Mouse (Mus musculus): ENCODE results near the gene Dhx9.
"Not testable (repeated sequence)": the region's sequence is repeated elsewhere in the genome, so short reads cannot be mapped to it uniquely, and the experiment has no call there.

The Dhx9 gene

DNA sequence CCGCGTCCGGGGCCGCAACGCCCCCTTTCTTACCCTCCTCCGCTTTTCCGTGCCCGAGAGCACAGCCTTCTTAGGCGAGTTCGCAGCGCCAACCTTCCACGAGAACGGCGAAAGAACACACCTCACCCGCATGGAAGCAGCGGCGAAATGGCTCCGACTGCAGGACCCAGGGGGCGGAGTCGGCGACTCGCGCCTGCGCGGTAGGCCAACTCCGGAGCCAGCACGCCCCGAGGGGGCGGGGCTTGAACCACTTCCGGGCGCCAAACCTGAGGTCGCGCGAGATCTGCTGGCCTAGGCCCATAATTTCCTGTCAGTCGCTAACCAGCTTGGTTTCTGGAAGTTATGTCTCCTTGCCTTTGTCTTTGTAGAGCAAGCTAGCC is at the start of gene Dhx9:
Gene Dhx9, minus strand, starts transcription at position 161 of the 380 bp plus-strand sequence.
- DNase-seq (ENCODE audit: low read depth in 2 of 2, low spot score in 2 of 2): peak; percentile 99 to 100

GRCm38 (mm10) chr1:153535611-153536010 is 48.2 kb upstream of the Dhx9 start:
- DNase-seq (ENCODE audit: low read depth in 2 of 2, low spot score in 2 of 2): no peak

DNA sequence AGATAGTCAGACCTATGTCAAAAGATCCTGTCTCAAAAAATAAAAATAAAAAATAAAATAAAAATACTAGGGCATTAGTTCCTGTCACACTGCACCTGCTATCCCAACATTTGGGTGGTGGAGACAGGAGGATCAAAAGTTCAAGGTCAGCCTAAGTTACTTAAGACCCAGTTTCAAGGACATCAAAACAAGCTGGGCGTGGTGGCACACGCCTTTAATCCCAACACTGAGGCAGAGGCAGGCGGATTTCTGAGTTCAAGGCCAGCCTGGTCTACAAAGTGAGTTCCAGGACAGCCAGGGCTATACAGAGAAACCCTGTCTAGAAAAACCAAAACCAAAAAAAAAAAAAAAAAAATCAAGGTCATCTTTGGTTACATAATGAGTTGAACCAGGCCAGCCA is 45.4 kb upstream of the Dhx9 start:
- not testable (repeated sequence) for DNase-seq (ENCODE audit: low read depth in 2 of 2, low spot score in 2 of 2)

- DNase-seq (ENCODE audit: low read depth in 2 of 2, low spot score in 2 of 2): no peak
Observed at GRCm38 (mm10) chr1:153532234-153532841, 44.9 kb upstream of the Dhx9 start.

- DNase-seq (ENCODE audit: low read depth in 2 of 2, low spot score in 2 of 2): no peak
Observed at GRCm38 (mm10) chr1:153531677-153532233, 44.3 kb upstream of the Dhx9 start.

- no peak for DNase-seq (ENCODE audit: low read depth in 2 of 2, low spot score in 2 of 2)
Observed at GRCm38 (mm10) chr1:153522116-153522515, 34.7 kb upstream of the Dhx9 start.

GRCm38 (mm10) chr1:153515368-153515767 is 27.9 kb upstream of the Dhx9 start:
- no peak for DNase-seq (ENCODE audit: low read depth in 2 of 2, low spot score in 2 of 2)

DNA sequence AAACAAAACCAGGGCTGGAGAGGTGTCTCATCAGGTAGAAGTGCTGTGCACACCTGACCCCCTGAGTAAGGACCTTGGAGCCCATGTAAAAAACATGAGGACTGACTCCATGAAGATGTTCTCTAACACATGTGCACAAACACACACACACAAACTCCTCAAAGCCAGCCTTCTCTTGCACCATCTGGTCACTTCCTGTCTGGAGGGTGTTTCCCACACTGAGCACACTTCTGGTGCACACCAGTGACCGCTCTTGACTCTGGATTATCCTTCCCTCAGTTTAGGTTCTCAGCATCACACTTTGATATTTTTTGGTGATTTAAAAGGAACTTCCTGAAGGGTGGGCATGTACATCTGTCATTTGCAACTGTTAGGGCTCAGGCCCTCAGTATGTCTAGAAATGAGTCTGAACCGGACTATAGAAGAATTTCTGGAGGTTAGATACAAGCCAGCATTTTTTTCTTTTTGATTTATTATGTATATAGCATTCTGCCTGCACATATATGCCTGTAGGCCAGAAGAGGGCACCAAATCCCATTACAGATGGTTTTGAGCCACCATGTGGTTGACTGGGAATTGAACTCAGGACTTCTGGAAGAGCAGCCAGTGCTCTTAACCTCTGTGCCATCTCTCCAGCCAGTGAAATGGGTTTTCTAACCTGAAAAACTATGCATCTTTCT is 23.0 kb upstream of the Dhx9 start:
- no peak for DNase-seq (ENCODE audit: low read depth in 2 of 2, low spot score in 2 of 2)

GRCm38 (mm10) chr1:153509569-153509968 is 22.1 kb upstream of the Dhx9 start:
- not testable (repeated sequence) for DNase-seq (ENCODE audit: low read depth in 2 of 2, low spot score in 2 of 2)

DNA sequence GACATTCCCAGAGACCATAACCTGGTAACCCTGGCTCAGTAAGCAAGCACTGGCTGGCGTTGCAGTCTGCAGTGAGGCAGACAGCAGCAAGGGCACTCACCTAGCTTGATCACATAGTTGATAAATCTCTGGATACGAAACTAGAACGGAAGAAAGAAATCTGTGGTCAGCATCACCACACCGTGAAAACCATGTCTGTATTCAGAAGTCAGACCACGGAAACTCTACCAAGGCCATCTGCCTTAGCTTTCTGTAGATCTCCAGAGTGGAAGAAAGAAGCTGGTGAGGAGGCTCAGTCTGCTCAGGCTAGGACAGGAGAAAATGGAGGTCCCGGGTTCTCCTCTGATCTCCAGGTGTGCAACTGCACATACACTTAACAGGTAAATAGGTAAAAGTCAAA is 21.6 kb upstream of the Dhx9 start:
- DNase-seq (ENCODE audit: low read depth in 2 of 2, low spot score in 2 of 2): no peak

DNA sequence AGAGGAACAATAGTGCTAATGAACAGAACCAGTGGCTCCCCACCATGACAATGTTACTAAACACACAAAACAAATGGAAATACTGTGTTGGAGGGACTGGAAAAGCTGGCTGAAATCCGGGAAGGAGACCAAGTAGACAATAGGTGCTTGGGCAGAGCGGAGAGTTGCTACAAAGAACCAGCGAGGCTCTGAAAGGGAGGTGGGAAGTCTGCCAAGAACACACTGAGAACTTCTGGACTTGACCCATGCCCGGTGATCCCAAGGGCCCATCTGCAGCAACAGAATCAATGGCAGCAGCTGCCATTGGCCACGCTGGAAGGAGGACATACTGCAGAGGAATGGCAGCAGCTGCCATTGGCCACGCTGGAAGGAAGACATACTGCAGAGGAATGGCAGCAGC is 18.8 kb upstream of the Dhx9 start:
- no peak for DNase-seq (ENCODE audit: low read depth in 2 of 2, low spot score in 2 of 2)

DNA sequence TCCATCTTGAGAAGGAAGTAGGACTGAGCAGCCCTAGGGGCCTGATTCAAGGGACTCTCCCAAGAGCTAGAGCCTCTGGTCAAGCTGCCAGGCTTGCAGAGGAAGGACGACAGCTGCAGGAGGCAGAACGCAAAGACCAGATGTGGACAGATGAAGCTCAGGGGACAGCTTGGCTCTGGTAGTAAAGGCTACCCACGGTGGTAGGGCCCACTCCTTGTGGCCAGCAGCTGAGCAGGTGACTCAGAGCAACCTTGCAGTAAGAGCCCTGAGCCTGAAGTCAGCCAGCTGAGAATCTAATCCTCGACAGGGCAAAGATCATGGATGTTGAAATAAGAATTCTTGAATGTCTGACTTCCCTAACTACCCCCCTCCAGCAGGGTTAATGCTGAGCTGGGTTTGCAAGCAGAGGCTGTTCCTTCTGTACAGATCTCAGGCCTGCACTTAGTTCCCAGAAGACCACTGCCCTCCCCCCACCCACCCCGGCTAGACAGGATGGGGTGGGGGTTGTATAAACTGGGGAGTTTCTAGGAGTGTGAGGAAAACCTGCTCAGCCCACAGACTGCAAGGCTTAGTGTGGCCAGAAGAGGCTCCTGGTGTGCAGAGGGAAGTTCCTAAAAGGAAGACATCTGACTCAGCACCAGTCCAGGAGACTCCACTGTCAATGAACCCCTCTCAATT is 14.3 kb upstream of the Dhx9 start:
- DNase-seq (ENCODE audit: low read depth in 2 of 2, low spot score in 2 of 2): no peak

DNA sequence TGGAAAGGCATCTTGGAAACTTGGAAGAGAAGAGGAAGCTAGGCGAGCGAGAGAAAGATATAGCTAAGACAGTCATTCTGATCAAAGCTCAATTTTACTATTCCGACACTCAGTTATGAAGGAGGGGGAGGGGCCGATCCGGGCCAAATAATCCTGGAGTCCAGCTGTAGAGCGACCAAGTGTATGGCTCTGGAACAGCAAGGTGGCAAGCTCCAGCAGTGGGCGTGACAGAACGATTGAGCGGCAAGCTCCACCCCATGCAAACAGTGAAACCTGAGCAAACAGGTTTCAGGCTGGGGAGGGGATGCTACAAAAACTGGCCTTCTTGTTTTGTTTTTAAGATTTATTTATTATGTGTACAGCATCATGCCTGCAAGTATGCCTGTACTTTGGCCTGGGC is 12.6 kb upstream of the Dhx9 start:
- DNase-seq (ENCODE audit: low read depth in 2 of 2, low spot score in 2 of 2): no peak

DNA sequence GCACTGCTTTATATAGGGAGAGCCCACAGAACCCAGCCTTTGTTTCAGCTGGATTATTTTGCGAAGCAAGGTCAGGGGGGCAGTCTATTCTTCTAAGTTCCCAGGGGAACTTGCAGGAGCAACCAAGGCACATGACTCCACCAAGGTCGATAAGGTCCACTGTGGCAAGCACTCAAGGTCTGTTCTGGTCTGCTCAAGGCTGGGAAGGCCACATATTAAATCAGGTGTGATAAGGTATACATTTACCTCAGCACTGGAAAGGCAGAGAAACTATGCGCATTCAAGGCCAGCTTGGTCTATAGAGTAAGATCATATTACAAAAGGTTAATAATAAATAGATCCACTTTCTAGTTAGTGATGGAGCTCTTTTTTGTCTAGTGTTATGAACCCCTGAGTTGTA is 8.6 kb upstream of the Dhx9 start:
- no peak for DNase-seq (ENCODE audit: low read depth in 2 of 2, low spot score in 2 of 2)

GRCm38 (mm10) chr1:153493931-153494330 is 6.5 kb upstream of the Dhx9 start:
- no peak for DNase-seq (ENCODE audit: low read depth in 2 of 2, low spot score in 2 of 2)

DNA sequence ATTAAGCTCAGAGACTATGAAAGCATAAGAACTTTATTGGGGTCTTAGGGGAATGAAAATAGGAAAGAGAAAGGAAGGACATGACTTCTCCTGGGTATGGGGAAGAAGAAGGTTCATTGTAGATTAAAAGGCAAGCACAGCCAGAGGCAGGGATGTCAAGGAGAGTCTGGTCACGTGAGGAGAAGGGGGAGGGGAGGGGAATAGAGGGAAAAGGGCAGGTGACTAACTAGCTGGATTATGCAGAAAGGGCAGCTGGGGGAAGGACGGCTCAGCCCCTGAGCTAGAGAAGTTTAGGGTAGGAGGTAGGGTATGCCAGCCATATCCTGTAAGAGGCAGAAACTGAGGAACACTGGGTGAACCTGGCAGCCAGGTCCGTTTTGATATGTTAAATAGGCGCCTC is 5.9 kb upstream of the Dhx9 start:
- DNase-seq (ENCODE audit: low read depth in 2 of 2, low spot score in 2 of 2): no peak

DNA sequence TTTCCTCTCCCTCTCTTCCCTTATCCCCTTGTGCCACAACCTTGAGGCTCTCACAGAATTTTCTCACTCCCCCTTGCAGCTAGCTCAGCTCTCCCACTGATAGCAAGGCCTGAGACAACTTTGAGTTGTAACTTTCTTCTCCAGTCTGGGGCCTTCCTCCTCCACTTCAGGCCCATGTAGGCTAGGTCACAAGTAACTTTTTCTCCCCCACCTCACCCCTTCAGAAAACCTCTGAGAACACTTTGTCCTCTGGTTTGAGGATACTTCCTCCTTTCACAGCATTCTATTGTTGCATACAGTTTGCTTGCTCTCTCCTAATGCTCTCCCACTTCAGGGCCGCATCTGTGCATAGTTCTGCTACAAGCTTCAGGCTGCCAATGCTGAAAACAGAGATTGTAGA is 4.4 kb upstream of the Dhx9 start:
- no peak for DNase-seq (ENCODE audit: low read depth in 2 of 2, low spot score in 2 of 2)

- DNase-seq (ENCODE audit: low read depth in 2 of 2, low spot score in 2 of 2): no peak
Observed at GRCm38 (mm10) chr1:153491345-153491744, 3.9 kb upstream of the Dhx9 start.

GRCm38 (mm10) chr1:153489963-153490362 is 2.5 kb upstream of the Dhx9 start:
- DNase-seq (ENCODE audit: low read depth in 2 of 2, low spot score in 2 of 2): no peak

GRCm38 (mm10) chr1:153489540-153489939 is 2.1 kb upstream of the Dhx9 start:
- no peak for DNase-seq (ENCODE audit: low read depth in 2 of 2, low spot score in 2 of 2)

- peak in 1 of 2 experiments; percentile 25 for DNase-seq (ENCODE audit: low read depth in 2 of 2, low spot score in 2 of 2)
Observed at GRCm38 (mm10) chr1:153489132-153489531, 1.7 kb upstream of the Dhx9 start.
